Mouse (Mus musculus): Measurements from ENCODE around the gene Fkbp15. TPM values are rescaled to one million over a fixed set of nuclear protein-coding genes. Genes with fewer than 3 reads are reported as not detected.
A peak's percentile ranks its signal among the peaks of the same experiment; 100 is the strongest.

The Fkbp15 gene
- total and polyA plus RNA-seq, 2 experiments from 2014 or later: 19.1 to 43.3 TPM

- no peak for DNase-seq
- no peak overlapping the region for H3K4me2 ChIP-seq (ENCODE audit: low read depth)
- H3K4me3 ChIP-seq (ENCODE audit: low read depth, low read length): no peak overlapping the region
- no peak overlapping the region for H3K27ac ChIP-seq (ENCODE audit: low read depth, low read length)
- 11% methylated on average over 1 of the region's 1 CpGs for WGBS
- no peaks in the 10 kb centered on the region for H3K4me1 ChIP-seq (ENCODE audit: insufficient read depth)
- TF ChIP-seq CTCF (IDR thresholded peaks at IDR 0.05; ENCODE audit: low read depth): no peak
- H3K9ac ChIP-seq: no peak overlapping the region
- H3K27me3 ChIP-seq (ENCODE audit: insufficient read depth, low read length): no peaks in the 10 kb centered on the region
- H3K36me3 ChIP-seq (ENCODE audit: insufficient read depth): no peaks in the 10 kb centered on the region
- ATAC-seq: no peak
- no peaks in the 10 kb centered on the region for H3K9me3 ChIP-seq (ENCODE audit: low read length)
These were observed 12.1 kb upstream of the Fkbp15 start for GRCm38 (mm10) chr4:62372410-62372809.

DNA sequence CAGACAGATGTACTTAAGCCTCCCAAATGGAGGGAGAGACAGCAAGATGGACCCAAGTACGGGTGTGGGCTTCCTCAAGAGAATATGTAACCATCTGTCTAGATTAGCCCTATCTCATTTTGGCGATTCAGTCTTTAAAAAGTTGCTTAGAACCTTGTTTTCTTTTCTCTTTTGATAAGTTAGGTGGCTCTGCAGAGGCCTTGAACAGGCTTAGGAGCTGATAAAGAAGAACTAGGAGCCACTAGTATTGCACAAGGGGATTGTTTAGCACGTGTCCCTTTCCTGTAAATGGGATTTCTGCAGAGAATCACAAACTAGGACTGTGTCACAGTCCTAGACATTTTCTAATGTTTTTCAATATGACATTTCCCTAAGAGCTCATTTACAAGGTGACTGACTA is 8.7 kb upstream of the Fkbp15 start:
- no peak overlapping the region for H3K4me3 ChIP-seq (ENCODE audit: low read depth, low read length)
- H3K4me1 ChIP-seq (ENCODE audit: insufficient read depth): no peaks in the 10 kb centered on the region
- H3K27me3 ChIP-seq (ENCODE audit: insufficient read depth, low read length): no peaks in the 10 kb centered on the region
- H3K9ac ChIP-seq: no peak overlapping the region
- no peaks in the 10 kb centered on the region for H3K9me3 ChIP-seq (ENCODE audit: low read length)
- DNase-seq (no peak), ATAC-seq (no peak)
- no peak overlapping the region for H3K27ac ChIP-seq (ENCODE audit: low read depth, low read length)
- no peak overlapping the region for H3K4me2 ChIP-seq (ENCODE audit: low read depth)
- no peak for TF ChIP-seq CTCF (IDR thresholded peaks at IDR 0.05; ENCODE audit: low read depth)
- no peaks in the 10 kb centered on the region for H3K36me3 ChIP-seq (ENCODE audit: insufficient read depth)
- WGBS: 84% methylated on average over 3 of the region's 3 CpGs

DNA sequence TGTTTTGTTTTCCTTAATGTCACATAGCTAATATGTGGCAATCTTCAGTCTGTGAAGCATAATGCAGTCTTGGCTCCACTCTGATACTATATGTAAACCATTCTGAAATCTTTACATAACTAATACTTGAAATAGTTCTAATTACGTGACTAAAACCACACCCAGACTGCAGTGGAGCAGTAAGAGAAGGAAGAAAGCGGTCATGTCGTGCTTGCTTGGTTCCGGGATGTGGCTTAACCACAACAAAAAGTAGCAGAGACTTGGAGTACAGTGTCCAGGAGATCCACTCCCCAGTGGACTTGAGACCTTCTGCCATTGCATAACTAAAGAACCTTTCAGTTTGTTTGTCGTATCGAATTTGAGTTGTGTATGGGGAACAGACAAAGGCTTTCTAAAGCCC is 7.2 kb upstream of the Fkbp15 start:
- DNase-seq (no peak), ATAC-seq (no peak)
- no peaks in the 10 kb centered on the region for H3K4me1 ChIP-seq (ENCODE audit: insufficient read depth)
- H3K9ac ChIP-seq: no peak overlapping the region
- H3K4me2 ChIP-seq (ENCODE audit: low read depth): no peak overlapping the region
- TF ChIP-seq CTCF (IDR thresholded peaks at IDR 0.05; ENCODE audit: low read depth): no peak
- H3K36me3 ChIP-seq (ENCODE audit: insufficient read depth): no peaks in the 10 kb centered on the region
- H3K27ac ChIP-seq (ENCODE audit: low read depth, low read length): no peak overlapping the region
- WGBS: 91% methylated on average over 6 of the region's 6 CpGs
- H3K27me3 ChIP-seq (ENCODE audit: insufficient read depth, low read length): no peaks in the 10 kb centered on the region
- no peak overlapping the region for H3K4me3 ChIP-seq (ENCODE audit: low read depth, low read length)
- H3K9me3 ChIP-seq (ENCODE audit: low read length): no peaks in the 10 kb centered on the region

GRCm38 (mm10) chr4:62366291-62366690 is 5.9 kb upstream of the Fkbp15 start:
- no peak overlapping the region for H3K4me3 ChIP-seq (ENCODE audit: low read depth, low read length)
- no peak for ATAC-seq
- no peak for DNase-seq
- no peak overlapping the region for H3K27ac ChIP-seq (ENCODE audit: low read depth, low read length)
- H3K36me3 ChIP-seq (ENCODE audit: insufficient read depth): no peaks in the 10 kb centered on the region
- WGBS: 81% methylated on average over 4 of the region's 4 CpGs
- H3K9me3 ChIP-seq (ENCODE audit: low read length): no peaks in the 10 kb centered on the region
- TF ChIP-seq CTCF (IDR thresholded peaks at IDR 0.05; ENCODE audit: low read depth): no peak
- H3K4me1 ChIP-seq (ENCODE audit: insufficient read depth): 0 out of 2 replicates have a peak, but pooled peaks cover 2% of the 10 kb centered on the region
- H3K9ac ChIP-seq: no peak overlapping the region
- H3K27me3 ChIP-seq (ENCODE audit: insufficient read depth, low read length): no peaks in the 10 kb centered on the region
- no peak overlapping the region for H3K4me2 ChIP-seq (ENCODE audit: low read depth)

GRCm38 (mm10) chr4:62364299-62364698 is 4.0 kb upstream of the Fkbp15 start:
- H3K36me3 ChIP-seq (ENCODE audit: insufficient read depth): no peaks in the 10 kb centered on the region
- H3K9ac ChIP-seq: no peak overlapping the region
- H3K27ac ChIP-seq (ENCODE audit: low read depth, low read length): no peak overlapping the region
- no peak overlapping the region for H3K4me3 ChIP-seq (ENCODE audit: low read depth, low read length)
- H3K9me3 ChIP-seq (ENCODE audit: low read length): no peaks in the 10 kb centered on the region
- WGBS: 93% methylated on average over 8 of the region's 8 CpGs
- no peaks in the 10 kb centered on the region for H3K27me3 ChIP-seq (ENCODE audit: insufficient read depth, low read length)
- no peak for TF ChIP-seq CTCF (IDR thresholded peaks at IDR 0.05; ENCODE audit: low read depth)
- no peak overlapping the region for H3K4me2 ChIP-seq (ENCODE audit: low read depth)
- DNase-seq: no peak
- no peak for ATAC-seq
- peaks cover 11% of the 10 kb centered on the region; the same call in 1 of the 2 replicates for H3K4me1 ChIP-seq (ENCODE audit: insufficient read depth)

DNA sequence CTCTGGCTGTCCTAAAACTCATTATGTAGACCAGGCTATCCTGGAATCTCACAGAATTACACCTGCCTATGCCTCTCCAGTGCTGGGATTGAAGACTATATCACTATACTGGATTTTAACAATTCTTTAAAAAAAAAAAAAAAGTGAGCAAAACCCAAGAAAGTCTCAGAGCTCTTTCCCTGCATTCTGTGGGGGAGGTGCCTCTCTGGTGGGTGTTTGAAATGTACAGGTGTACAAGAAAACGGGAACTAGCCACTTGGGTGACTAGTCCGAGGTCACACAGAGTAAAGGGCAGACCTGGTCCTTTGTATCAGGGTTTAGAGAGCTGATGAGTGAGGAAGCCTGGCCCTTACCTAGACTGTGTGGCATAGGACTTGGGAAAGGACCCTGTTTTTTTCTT is 2.1 kb upstream of the Fkbp15 start:
- WGBS: 85% methylated on average over 2 of the region's 2 CpGs
- Histone ChIP-seq H3K36me3 (ENCODE audit: insufficient read depth) (no peaks in the 10 kb centered on the region), H3K9ac (no peak overlapping the region), H3K9me3 (ENCODE audit: low read length) (no peaks in the 10 kb centered on the region), H3K27ac (ENCODE audit: low read depth, low read length) (no peak overlapping the region), H3K4me2 (ENCODE audit: low read depth) (no peak overlapping the region), H3K27me3 (ENCODE audit: insufficient read depth, low read length) (no peaks in the 10 kb centered on the region), H3K4me3 (ENCODE audit: low read depth, low read length) (no peak overlapping the region), H3K4me1 (ENCODE audit: insufficient read depth) (peaks cover 13% of the 10 kb centered on the region; the same call in 1 of the 2 replicates)
- DNase-seq (no peak), ATAC-seq (no peak)
- no peak for TF ChIP-seq CTCF (IDR thresholded peaks at IDR 0.05; ENCODE audit: low read depth)

GRCm38 (mm10) chr4:62361997-62362396 is 1.6 kb upstream of the Fkbp15 start:
- 90% methylated on average over 1 of the region's 1 CpGs for WGBS
- TF ChIP-seq CTCF (IDR thresholded peaks at IDR 0.05; ENCODE audit: low read depth): no peak
- Histone ChIP-seq H3K9ac (no peak overlapping the region), H3K4me1 (ENCODE audit: insufficient read depth) (peaks cover 13% of the 10 kb centered on the region; the same call in 1 of the 2 replicates), H3K4me2 (ENCODE audit: low read depth) (peak overlapping the region; percentile 9; the same call in 1 of the 2 replicates), H3K4me3 (ENCODE audit: low read depth, low read length) (peak overlapping the region; percentile 83), H3K36me3 (ENCODE audit: insufficient read depth) (no peaks in the 10 kb centered on the region), H3K9me3 (ENCODE audit: low read length) (no peaks in the 10 kb centered on the region), H3K27me3 (ENCODE audit: insufficient read depth, low read length) (no peaks in the 10 kb centered on the region), H3K27ac (ENCODE audit: low read depth, low read length) (no peak overlapping the region)
- DNase-seq (no peak), ATAC-seq (no peak)
